Mouse (Mus musculus): Measurements from ENCODE around the gene Vangl1. TPM values are rescaled to one million over a fixed set of nuclear protein-coding genes. Genes with fewer than 3 reads are reported as not detected.
A peak's percentile ranks its signal among the peaks of the same experiment; 100 is the strongest.

Vangl1 gene
- total and polyA plus RNA-seq, 3 experiments, result not detected

GRCm38 (mm10) chr3:102250873-102251272 is 46.4 kb upstream of the Vangl1 start:
- H3K4me3 ChIP-seq (replicated peaks in 1 of 3; ENCODE audit: low read depth in 2 of 3, low read length in 2 of 3, poor library complexity in 1 of 3), result no peak overlapping the region
- H3K27me3 ChIP-seq (replicated peaks), result no peaks in the 10 kb centered on the region
- dilution Hi-C loops (cut with MboI; ENCODE audit: extremely low pct_ligation_motif_present, extremely low pct_unique_long_range_greater_than_20kb, low sequenced_read_pairs), result no loop called here
- no peak for DNase-seq (ENCODE audit: extremely low read depth)
- no peaks in the 10 kb centered on the region for H3K36me3 ChIP-seq (replicated peaks in 1 of 2; ENCODE audit: control insufficient read depth in 1 of 2, insufficient read depth in 1 of 2, low read length in 1 of 2)
- H3K4me2 ChIP-seq (ENCODE audit: insufficient read depth, low read depth, poor library complexity, severe bottlenecking), result no peak overlapping the region
- no peaks in the 10 kb centered on the region for H3K79me2 ChIP-seq (replicated peaks; ENCODE audit: control insufficient read depth, extremely low read depth, insufficient read depth, poor library complexity, severe bottlenecking)
- H3K9me3 ChIP-seq (replicated peaks; ENCODE audit: low read length), result peaks cover 4% of the 10 kb centered on the region
- no peak overlapping the region for H3K9ac ChIP-seq (ENCODE audit: insufficient read depth, low read depth)
- H3K27ac ChIP-seq (ENCODE audit: insufficient read depth, low read depth), result no peak overlapping the region
- TF ChIP-seq MEF2A (IDR thresholded peaks at IDR 0.05; ENCODE audit: borderline replicate concordance, low read depth, low read length), result no peak
- TF ChIP-seq CHD2 (IDR thresholded peaks at IDR 0.05; ENCODE audit: low read length), result no peak
- TF ChIP-seq CTCF (conservative IDR thresholded peaks at IDR 0.05 in 1 of 2, IDR thresholded peaks at IDR 0.05 in 1 of 2; ENCODE audit: low read depth in 2 of 2, low read length in 2 of 2), result no peak
- no peak for TF ChIP-seq RCOR1 (conservative IDR thresholded peaks at IDR 0.05; ENCODE audit: low read depth, low read length)
- TF ChIP-seq USF2 (conservative IDR thresholded peaks at IDR 0.05; ENCODE audit: low read depth, low read length), result no peak
- TF ChIP-seq TBP (conservative IDR thresholded peaks at IDR 0.05; ENCODE audit: low read depth, low read length), result no peak
- no peak for TF ChIP-seq GABPA (IDR thresholded peaks at IDR 0.05; ENCODE audit: insufficient replicate concordance, low read depth, low read length)
- no peak for TF ChIP-seq MYC (IDR thresholded peaks at IDR 0.05; ENCODE audit: low read depth, low read length)
- TF ChIP-seq RAD21 (IDR thresholded peaks at IDR 0.05; ENCODE audit: low read depth, low read length), result no peak
- TF ChIP-seq UBTF (IDR thresholded peaks at IDR 0.05; ENCODE audit: low read depth, low read length), result no peak
- TF ChIP-seq POLR2A (IDR thresholded peaks at IDR 0.05; ENCODE audit: low read depth, low read length), result no peak
- TF ChIP-seq MAX (IDR thresholded peaks at IDR 0.05; ENCODE audit: low read length), result no peak
- peaks cover 0 to 4% of the 10 kb centered on the region in 2 experiments; a peak in 1 of 4 replicates for H3K4me1 ChIP-seq (ENCODE audit: control insufficient read depth in 1 of 2, insufficient read depth in 2 of 2)
- in situ Hi-C loops (cut with MboI; ENCODE audit: low pct_ligation_motif_present, low pct_unique_long_range_greater_than_20kb, low sequenced_read_pairs), result no loop called here

GRCm38 (mm10) chr3:102249401-102249991 is 45.0 kb upstream of the Vangl1 start:
- dilution Hi-C loops (cut with MboI; ENCODE audit: extremely low pct_ligation_motif_present, extremely low pct_unique_long_range_greater_than_20kb, low sequenced_read_pairs) (no loop called here), in situ Hi-C loops (cut with MboI; ENCODE audit: low pct_ligation_motif_present, low pct_unique_long_range_greater_than_20kb, low sequenced_read_pairs) (no loop called here)
- Histone ChIP-seq H3K27ac (ENCODE audit: insufficient read depth, low read depth) (no peak overlapping the region), H3K79me2 (replicated peaks; ENCODE audit: control insufficient read depth, extremely low read depth, insufficient read depth, poor library complexity, severe bottlenecking) (no peaks in the 10 kb centered on the region), H3K4me2 (ENCODE audit: insufficient read depth, low read depth, poor library complexity, severe bottlenecking) (no peak overlapping the region), H3K27me3 (replicated peaks) (no peaks in the 10 kb centered on the region), H3K4me3 (replicated peaks in 1 of 3; ENCODE audit: low read depth in 2 of 3, low read length in 2 of 3, poor library complexity in 1 of 3) (no peak overlapping the region), H3K9me3 (replicated peaks; ENCODE audit: low read length) (peaks cover 4% of the 10 kb centered on the region), H3K9ac (ENCODE audit: insufficient read depth, low read depth) (no peak overlapping the region), H3K36me3 (replicated peaks in 1 of 2; ENCODE audit: control insufficient read depth in 1 of 2, insufficient read depth in 1 of 2, low read length in 1 of 2) (no peaks in the 10 kb centered on the region), H3K4me1 (ENCODE audit: control insufficient read depth in 1 of 2, insufficient read depth in 2 of 2) (peaks cover 0 to 4% of the 10 kb centered on the region in 2 experiments; a peak in 1 of 4 replicates)
- DNase-seq (ENCODE audit: extremely low read depth), result peak; percentile 61
- TF ChIP-seq TBP (conservative IDR thresholded peaks at IDR 0.05; ENCODE audit: low read depth, low read length) (no peak), MAFK (IDR thresholded peaks at IDR 0.05; ENCODE audit: insufficient replicate concordance, low read length) (peak; percentile 98), CHD1 (IDR thresholded peaks at IDR 0.05; ENCODE audit: low read depth, low read length) (no peak), UBTF (IDR thresholded peaks at IDR 0.05; ENCODE audit: low read depth, low read length) (no peak), ETS1 (conservative IDR thresholded peaks at IDR 0.05; ENCODE audit: low read depth, low read length) (no peak), ZMIZ1 (IDR thresholded peaks at IDR 0.05; ENCODE audit: low read depth, low read length) (no peak), KAT2A (IDR thresholded peaks at IDR 0.05; ENCODE audit: insufficient replicate concordance, low read length) (no peak), PAX5 (IDR thresholded peaks at IDR 0.05; ENCODE audit: low read length) (no peak), JUN (IDR thresholded peaks at IDR 0.05; ENCODE audit: insufficient read depth, low read depth, low read length) (no peak), POLR2AphosphoS2 (IDR thresholded peaks at IDR 0.05; ENCODE audit: low read depth, low read length) (no peak), HCFC1 (IDR thresholded peaks at IDR 0.05; ENCODE audit: low read depth, low read length) (no peak), ZC3H11A (IDR thresholded peaks at IDR 0.05; ENCODE audit: low read depth, low read length) (no peak), MEF2A (IDR thresholded peaks at IDR 0.05; ENCODE audit: borderline replicate concordance, low read depth, low read length) (no peak), MYC (IDR thresholded peaks at IDR 0.05; ENCODE audit: low read depth, low read length) (no peak), NELFE (IDR thresholded peaks at IDR 0.05; ENCODE audit: low read depth, low read length) (no peak), TCF12 (IDR thresholded peaks at IDR 0.05; ENCODE audit: low read depth, low read length) (no peak), IRF4 (IDR thresholded peaks at IDR 0.05; ENCODE audit: low read depth, low read length) (no peak), SMC3 (IDR thresholded peaks at IDR 0.05; ENCODE audit: low read depth, low read length) (peak; percentile 61), ELF1 (IDR thresholded peaks at IDR 0.05; ENCODE audit: low read depth, low read length) (no peak), GABPA (IDR thresholded peaks at IDR 0.05; ENCODE audit: insufficient replicate concordance, low read depth, low read length) (no peak), EP300 (IDR thresholded peaks at IDR 0.05; ENCODE audit: low read length) (no peak), USF2 (conservative IDR thresholded peaks at IDR 0.05; ENCODE audit: low read depth, low read length) (no peak), POLR2A (IDR thresholded peaks at IDR 0.05; ENCODE audit: low read depth, low read length) (no peak), CHD2 (IDR thresholded peaks at IDR 0.05; ENCODE audit: low read length) (no peak), BHLHE40 (IDR thresholded peaks at IDR 0.05; ENCODE audit: low read depth, low read length) (no peak), NRF1 (IDR thresholded peaks at IDR 0.05; ENCODE audit: low read depth, low read length) (no peak), ZNF384 (IDR thresholded peaks at IDR 0.05; ENCODE audit: low read depth, low read length) (peak; percentile 58; the same call in 1 of the 2 replicates), ZKSCAN1 (IDR thresholded peaks at IDR 0.05; ENCODE audit: borderline replicate concordance, low read depth, low read length) (no peak)

Measured in CH12.LX (cell line).